8 mouse cellular contexts compared by ENCODE assay signal in genomic region chr15:5186293-5186675, GRCm38 (mm10). TPM values are rescaled to one million over a fixed set of nuclear protein-coding genes. Genes with fewer than 3 reads are reported as not detected.
DNase-seq lines count a peak whose midpoint lies in the region; ATAC-seq and TF ChIP-seq lines count a peak whose summit lies in the region.

No protein-coding gene starts in this region.

- H3K9ac ChIP-seq in hindbrain, embryonic 15.5 days: peak overlapping the region; percentile 85

- H3K79me2 ChIP-seq in myocyte (ENCODE audit: control insufficient read depth, insufficient read depth): peaks cover 25% of the 10 kb centered on the region

- no peak for TF ChIP-seq CTCF in left cerebral cortex, adult 2 months (IDR thresholded peaks at IDR 0.05)
- TF ChIP-seq CTCF in bone marrow macrophage, adult 2 months (IDR thresholded peaks at IDR 0.05; ENCODE audit: low read depth, low read length): no peak

- peaks cover 8% of the 10 kb centered on the region for H3K36me3 ChIP-seq in hindbrain, embryonic 15.5 days
- peaks cover 22% of the 10 kb centered on the region for H3K36me3 ChIP-seq in myocyte (ENCODE audit: control insufficient read depth, insufficient read depth)

- peak overlapping the region; percentile 84 for H3K27ac ChIP-seq in left cerebral cortex, adult 2 months
- peak overlapping the region; percentile 95 for H3K27ac ChIP-seq in bone marrow macrophage, adult 2 months (ENCODE audit: insufficient read depth, low read depth, low read length)
- peak overlapping the region; percentile 87; the same call in 1 of the 2 replicates for H3K27ac ChIP-seq in hindbrain, embryonic 15.5 days (replicated peaks)

- peaks cover 19% of the 10 kb centered on the region for H3K4me1 ChIP-seq in bone marrow macrophage, adult 2 months (ENCODE audit: control insufficient read depth, insufficient read depth, low read length)
- peaks cover 26% of the 10 kb centered on the region for H3K4me1 ChIP-seq in hindbrain, embryonic 15.5 days (replicated peaks)

- H3K9me3 ChIP-seq in hindbrain, embryonic 15.5 days: no peaks in the 10 kb centered on the region

- ATAC-seq in hindbrain, embryonic 15.5 days (ENCODE audit: low FRiP score, low read depth): no peak

- WGBS in hindbrain, embryonic 15.5 days: 35% methylated on average over 10 of the region's 10 CpGs

- no peak for DNase-seq in left cerebral cortex, adult 2 months (ENCODE audit: extremely low spot score in 1 of 2, low spot score in 2 of 2)
- DNase-seq in left cerebral cortex, postnatal 4 days: no peak
- no peak for DNase-seq in frontal cortex, postnatal 25 days (ENCODE audit: low spot score in 2 of 2)
- no peak for DNase-seq in adrenal gland, postnatal 25 days
- DNase-seq in gastrocnemius, postnatal 10 days: no peak

- H3K4me3 ChIP-seq in left cerebral cortex, adult 2 months: peak overlapping the region; percentile 94
- peak overlapping the region; percentile 99 for H3K4me3 ChIP-seq in bone marrow macrophage, adult 2 months (ENCODE audit: insufficient read depth, low read length)
- H3K4me3 ChIP-seq in hindbrain, embryonic 15.5 days: peak overlapping the region; percentile 94
- peak overlapping the region; percentile 56 for H3K4me3 ChIP-seq in myocyte

- intact Hi-C loops in left cerebral cortex, adult 2 months (cut with DNase I): no loop called here
- intact Hi-C loops in left cerebral cortex, postnatal 4 days (cut with DNase I): no loop called here

- TF ChIP-seq POLR2A in bone marrow macrophage, adult 2 months (IDR thresholded peaks at IDR 0.05; ENCODE audit: borderline replicate concordance, low read depth, low read length): no peak
- TF ChIP-seq POLR2A in myocyte (IDR thresholded peaks at IDR 0.05; ENCODE audit: insufficient read length, low read depth): no peak

- H3ac ChIP-seq in myocyte (ENCODE audit: control insufficient read depth, insufficient read length): peak overlapping the region; percentile 63

- peak overlapping the region; percentile 81 for H3K4me2 ChIP-seq in hindbrain, embryonic 15.5 days
- H3K4me2 ChIP-seq in myocyte (ENCODE audit: low read depth): peak overlapping the region; percentile 87

- no peaks in the 10 kb centered on the region for H3K27me3 ChIP-seq in hindbrain, embryonic 15.5 days
- H3K27me3 ChIP-seq in myocyte (ENCODE audit: control insufficient read depth, insufficient read depth, insufficient read length): no peaks in the 10 kb centered on the region

TF ChIP-seq in myocyte, 11 proteins besides CTCF, POLR2A, EP300 and RAD21:
- TF ChIP-seq TCF3 (IDR thresholded peaks at IDR 0.05; ENCODE audit: insufficient read length, low read depth): no peak
- no peak for TF ChIP-seq E2F4 (IDR thresholded peaks at IDR 0.05; ENCODE audit: insufficient read depth)
- no peak for TF ChIP-seq TCF12 (IDR thresholded peaks at IDR 0.05; ENCODE audit: insufficient read depth, poor library complexity, severe bottlenecking)
- TF ChIP-seq REST (IDR thresholded peaks at IDR 0.05; ENCODE audit: insufficient read depth, insufficient read length): no peak
- TF ChIP-seq MAX (IDR thresholded peaks at IDR 0.05; ENCODE audit: low read depth): no peak
- TF ChIP-seq CEBPB (IDR thresholded peaks at IDR 0.05; ENCODE audit: insufficient read depth, poor library complexity, severe bottlenecking): no peak
- TF ChIP-seq USF1 (IDR thresholded peaks at IDR 0.05; ENCODE audit: low read depth): no peak
- no peak for TF ChIP-seq POLR2AphosphoS2 (IDR thresholded peaks at IDR 0.05; ENCODE audit: insufficient read length, low read depth)
- TF ChIP-seq SRF (IDR thresholded peaks at IDR 0.05; ENCODE audit: control insufficient read depth, insufficient read length, low read depth): no peak

RNA-seq across cellular contexts. Expression of gene Ttc33, which starts 1.0 kb away (rescaled TPM):
- total RNA-seq in left cerebral cortex, adult 2 months (2021): 10 to 100 TPM; 90.7 to 95.1 TPM
- 10 to 100 TPM; 38.9 to 39.9 TPM for total RNA-seq in left cerebral cortex, postnatal 4 days (2021)
- polyA plus RNA-seq in bone marrow macrophage, adult 2 months (2012; ENCODE audit: insufficient read depth, insufficient read length, missing spikeins): 40.7 and 44.6 TPM in 2 replicates
- polyA plus RNA-seq in hindbrain, embryonic 15.5 days (2015; fragmentation: Nextera tagmentation; extraction: Ambion mirVana): 50.4 and 53.0 TPM in 2 replicates
- polyA plus RNA-seq in myocyte (2012; fragmentation: generic; extraction: Trizol): 17.8 TPM
- total RNA-seq in adrenal gland, postnatal 25 days (2021): 48.9 and 79.8 TPM in 2 replicates
- 10 to 100 TPM; 34.9 to 35.4 TPM for total RNA-seq in gastrocnemius, postnatal 10 days (2021)

RNA-seq across cellular contexts. Expression of gene Prkaa1, which starts 42.6 kb away (rescaled TPM):
- total RNA-seq in left cerebral cortex, adult 2 months (2021): 10 to 100 TPM; 20.1 to 21.7 TPM
- 10 to 100 TPM; 20.1 to 20.3 TPM for total RNA-seq in left cerebral cortex, postnatal 4 days (2021)
- 29.3 and 31.6 TPM in 2 replicates for polyA plus RNA-seq in bone marrow macrophage, adult 2 months (2012; ENCODE audit: insufficient read depth, insufficient read length, missing spikeins)
- 13.7 and 14.1 TPM in 2 replicates for polyA plus RNA-seq in hindbrain, embryonic 15.5 days (2015; fragmentation: Nextera tagmentation; extraction: Ambion mirVana)
- polyA plus RNA-seq in myocyte (2012; fragmentation: generic; extraction: Trizol): 14.9 TPM
- total RNA-seq in adrenal gland, postnatal 25 days (2021): 35.7 and 42.2 TPM in 2 replicates
- total RNA-seq in gastrocnemius, postnatal 10 days (2021): 10 to 100 TPM; 13.0 to 15.1 TPM

RNA-seq across cellular contexts. Expression of gene Ptger4, which starts 57.7 kb away (rescaled TPM):
- total RNA-seq in left cerebral cortex, adult 2 months (2021): 1 to 10 TPM; 1.1 to 1.2 TPM
- 1 to 10 TPM; 2.8 to 3.4 TPM for total RNA-seq in left cerebral cortex, postnatal 4 days (2021)
- polyA plus RNA-seq in bone marrow macrophage, adult 2 months (2012; ENCODE audit: insufficient read depth, insufficient read length, missing spikeins): 28.6 and 32.5 TPM in 2 replicates
- polyA plus RNA-seq in hindbrain, embryonic 15.5 days (2015; fragmentation: Nextera tagmentation; extraction: Ambion mirVana): 2.6 and 3.1 TPM in 2 replicates
- 0.95 TPM for polyA plus RNA-seq in myocyte (2012; fragmentation: generic; extraction: Trizol)
- 1.1 TPM in 2 replicates for total RNA-seq in adrenal gland, postnatal 25 days (2021)
- total RNA-seq in gastrocnemius, postnatal 10 days (2021): 1 to 10 TPM in 1 of 2 experiments, under 1 TPM in 1; 0.94 to 1.5 TPM
